Mouse (Mus musculus): ENCODE data around the gene Pf4. TPM values are rescaled to one million over a fixed set of nuclear protein-coding genes. Genes with fewer than 3 reads are reported as not detected.

The Pf4 gene
- polyA plus RNA-seq, 1 experiment from 2014 or later = 39.7 TPM

DNA sequence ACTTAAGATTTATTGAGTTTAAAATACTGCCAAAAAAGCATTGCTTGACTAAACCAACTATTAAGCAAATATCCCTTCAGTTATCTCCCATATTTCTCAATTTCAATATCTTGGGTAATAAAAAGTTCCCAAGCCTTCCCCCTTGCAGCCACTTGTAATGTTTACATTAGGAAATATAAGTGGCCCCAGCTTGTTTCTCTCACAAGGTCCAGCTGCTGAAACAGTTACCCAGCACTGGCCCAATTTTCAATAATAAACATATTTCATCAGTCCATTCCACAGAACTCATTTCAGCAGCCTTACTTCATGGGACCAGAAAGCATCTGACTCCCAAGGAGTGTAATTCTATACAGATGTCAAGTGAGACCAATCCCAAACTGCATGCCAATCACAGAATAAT lies 47.5 kb downstream of the Pf4 start:
- no peak overlapping the region for H3K9ac ChIP-seq (replicated peaks; ENCODE audit: low read length)
- H3K27ac ChIP-seq (ENCODE audit: low read length) = no peak overlapping the region
- no peak for ATAC-seq (ENCODE audit: low FRiP score, low TSS enrichment)
- H3K36me3 ChIP-seq (ENCODE audit: insufficient read depth, low read length) = no peaks in the 10 kb centered on the region
- no peak overlapping the region for H3K4me2 ChIP-seq (replicated peaks; ENCODE audit: low read depth, low read length)
- H3K4me1 ChIP-seq (ENCODE audit: insufficient read depth, low read length) = no peaks in the 10 kb centered on the region
- H3K27me3 ChIP-seq (ENCODE audit: insufficient read depth, low read length) = no peaks in the 10 kb centered on the region
- H3K4me3 ChIP-seq (ENCODE audit: low read length) = no peak overlapping the region
- no peaks in the 10 kb centered on the region for H3K9me3 ChIP-seq (ENCODE audit: low read length)

Small RNA genes lying within 50 kb of the gene (microRNA-seq; reads per million reads assigned to microRNA genes)
- not detected for gene Gm24322

Other genes with a start within 250 kb of the Pf4 start
- gene 5830473C10Rik, start 211.3 kb upstream of the Pf4 start, polyA plus RNA-seq (2015; fragmentation: Nextera tagmentation; extraction: Ambion mirVana) = 0.35 and 0.39 TPM in 2 replicates
- gene Rassf6, start 131.8 kb upstream of the Pf4 start, polyA plus RNA-seq (2015; fragmentation: Nextera tagmentation; extraction: Ambion mirVana) = 18.1 and 18.9 TPM in 2 replicates
- gene Cxcl5, start 13.1 kb upstream of the Pf4 start, polyA plus RNA-seq (2015; fragmentation: Nextera tagmentation; extraction: Ambion mirVana) = 0.14 TPM in 1 of 2 replicates, not detected in the other
- 1.5 and 1.9 TPM in 2 replicates for gene Ppbp, start 3.9 kb upstream of the Pf4 start, polyA plus RNA-seq (2015; fragmentation: Nextera tagmentation; extraction: Ambion mirVana)
- gene Cxcl3, start 13.7 kb downstream of the Pf4 start, polyA plus RNA-seq (2015; fragmentation: Nextera tagmentation; extraction: Ambion mirVana) = not detected in 2 replicates
- 0.61 TPM in 1 of 2 replicates, not detected in the other for gene Cxcl15, start 22.1 kb downstream of the Pf4 start, polyA plus RNA-seq (2015; fragmentation: Nextera tagmentation; extraction: Ambion mirVana)
- 0.75 and 1.5 TPM in 2 replicates for gene Cxcl1, start 118.8 kb downstream of the Pf4 start, polyA plus RNA-seq (2015; fragmentation: Nextera tagmentation; extraction: Ambion mirVana)
- gene Cxcl2, start 131.4 kb downstream of the Pf4 start, polyA plus RNA-seq (2015; fragmentation: Nextera tagmentation; extraction: Ambion mirVana) = 0.10 TPM in 1 of 2 replicates, not detected in the other
- gene Mthfd2l, start 158.7 kb downstream of the Pf4 start, polyA plus RNA-seq (2015; fragmentation: Nextera tagmentation; extraction: Ambion mirVana) = 40.0 and 41.5 TPM in 2 replicates

All from kidney, embryonic 16.5 days (tissue).